Mouse (Mus musculus): ENCODE results near the gene 2510039O18Rik. TPM values are rescaled to one million over a fixed set of nuclear protein-coding genes. Genes with fewer than 3 reads are reported as not detected.
A peak's percentile ranks its signal among the peaks of the same experiment; 100 is the strongest.

Gene 2510039O18Rik
- polyA plus RNA-seq, 1 experiment from 2014 or later: 16.5 TPM

- ATAC-seq (no peak), DNase-seq (ENCODE audit: low spot score) (no peak)
- Histone ChIP-seq H3K4me2 (replicated peaks; ENCODE audit: low read depth, low read length) (no peak overlapping the region), H3K36me3 (ENCODE audit: insufficient read depth, low read length) (no peaks in the 10 kb centered on the region), H3K27me3 (replicated peaks; ENCODE audit: insufficient read depth, low read length) (no peaks in the 10 kb centered on the region), H3K9me3 (ENCODE audit: low read length) (no peaks in the 10 kb centered on the region), H3K4me3 (ENCODE audit: low read depth, low read length) (no peak overlapping the region), H3K9ac (replicated peaks; ENCODE audit: low read depth) (no peak overlapping the region), H3K27ac (ENCODE audit: low read length) (no peak overlapping the region), H3K4me1 (ENCODE audit: insufficient read depth, low read depth, low read length) (no peaks in the 10 kb centered on the region; the same call in 1 of the 2 replicates)
- TF ChIP-seq CTCF (IDR thresholded peaks at IDR 0.05): no peak
- no peak for TF ChIP-seq EP300 (IDR thresholded peaks at IDR 0.05)
- 78% methylated on average over 4 of the region's 4 CpGs for WGBS
Measured at GRCm38 (mm10) chr4:147934611-147935010, 6.1 kb upstream of the 2510039O18Rik start.

- DNase-seq (ENCODE audit: low spot score): no peak
- Histone ChIP-seq H3K4me2 (replicated peaks; ENCODE audit: low read depth, low read length) (peak overlapping the region; percentile 81), H3K27ac (ENCODE audit: low read length) (peak overlapping the region; percentile 78; the same call in 1 of the 2 replicates), H3K9ac (replicated peaks; ENCODE audit: low read depth) (peak overlapping the region; percentile 76), H3K36me3 (ENCODE audit: insufficient read depth, low read length) (no peaks in the 10 kb centered on the region), H3K4me3 (ENCODE audit: low read depth, low read length) (peak overlapping the region; percentile 74), H3K27me3 (replicated peaks; ENCODE audit: insufficient read depth, low read length) (no peaks in the 10 kb centered on the region), H3K9me3 (ENCODE audit: low read length) (no peaks in the 10 kb centered on the region), H3K4me1 (ENCODE audit: insufficient read depth, low read depth, low read length) (peaks cover 3% of the 10 kb centered on the region; the same call in 1 of the 2 replicates)
- WGBS: 13% methylated on average over 9 of the region's 9 CpGs
- TF ChIP-seq CTCF (IDR thresholded peaks at IDR 0.05) (no peak), EP300 (IDR thresholded peaks at IDR 0.05) (no peak)
- no peak for ATAC-seq
Measured at GRCm38 (mm10) chr4:147935904-147936303, 4.8 kb upstream of the 2510039O18Rik start.

DNA sequence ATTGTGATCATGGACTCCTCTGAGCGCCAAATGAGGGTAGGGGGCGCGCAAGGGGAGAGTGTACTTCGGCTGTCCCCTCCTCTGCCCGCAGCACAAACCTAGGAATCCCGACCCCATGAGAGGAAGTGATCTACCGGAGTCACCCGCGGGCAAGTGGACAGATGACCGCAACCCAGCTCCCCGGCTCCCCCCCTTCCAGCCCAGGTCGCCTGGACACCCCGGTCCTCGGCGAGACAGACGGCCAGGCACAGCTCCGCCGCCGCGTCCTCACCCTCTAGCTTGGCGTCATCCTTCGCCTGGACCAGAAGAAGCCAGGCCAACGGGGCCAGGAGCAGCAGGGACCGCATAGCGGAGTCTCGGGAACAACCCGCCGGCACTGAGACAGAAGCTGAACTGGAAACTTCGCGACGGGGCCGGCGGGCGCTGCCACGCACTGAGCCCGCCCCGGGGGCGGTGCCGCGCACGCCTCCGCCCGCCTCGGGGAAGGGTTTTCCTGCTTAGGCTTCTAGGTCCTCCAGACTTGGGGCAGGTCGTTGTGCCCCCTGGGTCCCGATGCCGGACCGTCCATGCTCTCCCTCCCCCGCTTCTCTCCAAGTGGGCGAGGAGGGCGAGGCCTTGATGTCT lies 4.3 kb upstream of the 2510039O18Rik start, which contains the start of gene Plod1:
Gene Plod1, minus strand, starts transcription at position 437 of the 624 bp plus-strand sequence.
- peak within 1 kb of the TSS; percentile 74 for H3K4me3 ChIP-seq (ENCODE audit: low read depth, low read length)
- no peaks in the 10 kb centered on the region for H3K36me3 ChIP-seq (ENCODE audit: insufficient read depth, low read length)
- H3K27me3 ChIP-seq (replicated peaks; ENCODE audit: insufficient read depth, low read length): no peaks in the 10 kb centered on the region
- H3K9ac ChIP-seq (replicated peaks; ENCODE audit: low read depth): peak within 1 kb of the TSS; percentile 76
- peak; percentile 25; the same call in 1 of the 2 replicates for TF ChIP-seq CTCF (IDR thresholded peaks at IDR 0.05)
- TF ChIP-seq EP300 (IDR thresholded peaks at IDR 0.05): no peak
- H3K9me3 ChIP-seq (ENCODE audit: low read length): no peaks in the 10 kb centered on the region
- peak; percentile 77 for ATAC-seq
- WGBS: under 1% methylated on average over 47 of the region's 51 CpGs
- peak; percentile 86 for DNase-seq (ENCODE audit: low spot score)
- peak within 1 kb of the TSS; percentile 78 for H3K27ac ChIP-seq (ENCODE audit: low read length)
- H3K4me2 ChIP-seq (replicated peaks; ENCODE audit: low read depth, low read length): peak within 1 kb of the TSS; percentile 81
- peaks cover 3% of the 10 kb centered on the region; the same call in 1 of the 2 replicates for H3K4me1 ChIP-seq (ENCODE audit: insufficient read depth, low read depth, low read length)

- peak overlapping the region; percentile 74 for H3K4me3 ChIP-seq (ENCODE audit: low read depth, low read length)
- peak overlapping the region; percentile 76 for H3K9ac ChIP-seq (replicated peaks; ENCODE audit: low read depth)
- peaks cover 9% of the 10 kb centered on the region; the same call in 1 of the 2 replicates for H3K4me1 ChIP-seq (ENCODE audit: insufficient read depth, low read depth, low read length)
- WGBS: 34% methylated on average over 3 of the region's 3 CpGs
- no peak for ATAC-seq
- H3K27ac ChIP-seq (ENCODE audit: low read length): peak overlapping the region; percentile 78
- H3K9me3 ChIP-seq (ENCODE audit: low read length): no peaks in the 10 kb centered on the region
- no peaks in the 10 kb centered on the region for H3K36me3 ChIP-seq (ENCODE audit: insufficient read depth, low read length)
- peak overlapping the region; percentile 81 for H3K4me2 ChIP-seq (replicated peaks; ENCODE audit: low read depth, low read length)
- no peaks in the 10 kb centered on the region for H3K27me3 ChIP-seq (replicated peaks; ENCODE audit: insufficient read depth, low read length)
- TF ChIP-seq CTCF (IDR thresholded peaks at IDR 0.05): no peak
- no peak for TF ChIP-seq EP300 (IDR thresholded peaks at IDR 0.05)
- DNase-seq (ENCODE audit: low spot score): no peak
Measured at GRCm38 (mm10) chr4:147937021-147937420, 3.7 kb upstream of the 2510039O18Rik start.

- no peak for TF ChIP-seq EP300 (IDR thresholded peaks at IDR 0.05)
- no peak for TF ChIP-seq CTCF (IDR thresholded peaks at IDR 0.05)
- Histone ChIP-seq H3K27me3 (replicated peaks; ENCODE audit: insufficient read depth, low read length) (no peaks in the 10 kb centered on the region), H3K4me1 (ENCODE audit: insufficient read depth, low read depth, low read length) (peaks cover 12% of the 10 kb centered on the region; the same call in 1 of the 2 replicates), H3K36me3 (ENCODE audit: insufficient read depth, low read length) (no peaks in the 10 kb centered on the region), H3K4me3 (ENCODE audit: low read depth, low read length) (no peak overlapping the region), H3K4me2 (replicated peaks; ENCODE audit: low read depth, low read length) (no peak overlapping the region), H3K9ac (replicated peaks; ENCODE audit: low read depth) (no peak overlapping the region), H3K9me3 (ENCODE audit: low read length) (no peaks in the 10 kb centered on the region), H3K27ac (ENCODE audit: low read length) (peak overlapping the region; percentile 68)
- DNase-seq (ENCODE audit: low spot score) (peak; percentile 15), ATAC-seq (no peak)
- 60% methylated on average over 5 of the region's 5 CpGs for WGBS
Measured at GRCm38 (mm10) chr4:147937486-147937885, 3.2 kb upstream of the 2510039O18Rik start.

DNA sequence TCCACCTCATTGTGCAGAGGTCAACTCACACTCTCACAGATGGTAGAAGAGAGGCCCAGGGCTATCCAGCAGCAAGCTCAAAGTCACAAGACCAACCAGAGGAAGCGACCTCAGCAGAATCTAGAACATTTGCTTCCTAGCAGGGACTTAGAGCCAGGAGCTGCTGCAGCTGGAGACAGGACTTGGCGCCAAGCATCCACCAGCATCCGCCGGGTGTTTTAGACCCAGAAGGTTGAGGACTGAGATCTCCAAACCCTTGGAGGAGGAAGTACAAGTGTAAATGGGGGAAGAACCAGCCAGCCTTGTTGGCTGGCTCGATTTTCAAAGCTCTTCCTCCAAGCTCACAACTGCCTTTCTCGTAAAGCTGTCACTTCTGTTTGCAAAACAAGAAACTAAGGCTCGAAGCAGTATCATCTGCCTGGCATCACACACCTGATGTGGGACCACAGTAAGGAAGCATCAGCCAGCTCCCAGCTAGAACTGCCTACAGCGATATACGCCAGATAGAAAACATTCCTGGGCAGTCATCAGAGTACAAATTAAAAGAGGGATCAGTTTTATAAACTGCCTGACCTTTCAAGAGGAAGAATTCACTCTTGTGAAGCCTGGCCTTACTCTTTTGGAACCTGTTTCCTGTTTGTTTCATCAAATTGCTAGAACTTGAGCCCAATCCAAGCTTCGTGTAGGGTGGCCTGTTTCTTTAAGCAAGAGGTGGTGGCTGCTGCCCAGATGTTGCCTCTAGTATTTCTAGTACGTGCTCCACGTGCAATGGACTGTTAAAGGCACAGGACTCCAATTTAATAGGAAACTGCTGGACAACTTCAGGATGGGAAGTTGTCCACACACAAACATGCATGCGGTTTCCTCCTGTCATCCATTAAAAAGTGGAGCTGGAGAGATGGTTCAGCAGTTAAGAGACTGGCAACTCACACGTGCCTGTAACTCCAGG lies 2.3 kb upstream of the 2510039O18Rik start:
- DNase-seq (ENCODE audit: low spot score): peak; percentile 72
- Histone ChIP-seq H3K36me3 (ENCODE audit: insufficient read depth, low read length) (no peaks in the 10 kb centered on the region), H3K4me2 (replicated peaks; ENCODE audit: low read depth, low read length) (no peak overlapping the region), H3K27me3 (replicated peaks; ENCODE audit: insufficient read depth, low read length) (no peaks in the 10 kb centered on the region), H3K9me3 (ENCODE audit: low read length) (no peaks in the 10 kb centered on the region), H3K27ac (ENCODE audit: low read length) (peak overlapping the region; percentile 68), H3K4me3 (ENCODE audit: low read depth, low read length) (no peak overlapping the region), H3K9ac (replicated peaks; ENCODE audit: low read depth) (no peak overlapping the region), H3K4me1 (ENCODE audit: insufficient read depth, low read depth, low read length) (peaks cover 12% of the 10 kb centered on the region; the same call in 1 of the 2 replicates)
- ATAC-seq: peak; percentile 19
- TF ChIP-seq EP300 (IDR thresholded peaks at IDR 0.05): 0 out of 2 replicates have a peak, but pooled peaks have one; percentile 14
- TF ChIP-seq CTCF (IDR thresholded peaks at IDR 0.05): no peak
- WGBS: 36% methylated on average over 14 of the region's 14 CpGs

All from lung, postnatal 0 days (tissue).